ENCODE assay signal across 27 mouse cellular contexts in genomic region chr17:35167794-35168193, GRCm38 (mm10). TPM values are rescaled to one million over a fixed set of nuclear protein-coding genes. Genes with fewer than 3 reads are reported as not detected.
A peak's percentile ranks its signal among the peaks of the same experiment; 100 is the strongest.
DNase-seq lines count a peak whose midpoint lies in the region; ATAC-seq lines count a peak whose summit lies in the region.
"Had no signal": no experiment of that assay in that cellular context is flagged by ENCODE, and none has a peak within 500 bp of the region (broad histone marks: within the 10 kb centered on the region; RNA-seq: fewer than 3 reads in every experiment).

No protein-coding gene starts in this region.

- 92% methylated on average over 7 of the region's 7 CpGs for WGBS in hindbrain, embryonic 10.5 days
- WGBS in hindbrain, embryonic 13.5 days, result 90% methylated on average over 7 of the region's 7 CpGs
- 90% methylated on average over 7 of the region's 7 CpGs for WGBS in midbrain, embryonic 10.5 days
- WGBS in midbrain, embryonic 16.5 days, result 88% methylated on average over 7 of the region's 7 CpGs
- 87% methylated on average over 7 of the region's 7 CpGs for WGBS in embryonic facial prominence, embryonic 10.5 days

- H3K9me3 ChIP-seq in hindbrain, embryonic 10.5 days, result no peaks in the 10 kb centered on the region
- no peaks in the 10 kb centered on the region for H3K9me3 ChIP-seq in hindbrain, embryonic 13.5 days
- no peaks in the 10 kb centered on the region for H3K9me3 ChIP-seq in midbrain, embryonic 10.5 days (replicated peaks)
- H3K9me3 ChIP-seq in midbrain, embryonic 16.5 days (replicated peaks; ENCODE audit: control insufficient read depth, low read length, poor library complexity, severe bottlenecking), result no peaks in the 10 kb centered on the region
- no peaks in the 10 kb centered on the region for H3K9me3 ChIP-seq in embryonic facial prominence, embryonic 10.5 days
- H3K9me3 ChIP-seq: forebrain, embryonic 10.5 days; forebrain, embryonic 13.5 days; G1E had no signal

- H3K4me2 ChIP-seq in hindbrain, embryonic 13.5 days, result no peak overlapping the region
- H3K4me2 ChIP-seq in midbrain, embryonic 16.5 days (ENCODE audit: low read length), result no peak overlapping the region
- H3K4me2 ChIP-seq: forebrain, embryonic 13.5 days; heart, embryonic 11.5 days; hindbrain, embryonic 14.5 days had no signal

- no peak for ATAC-seq in hindbrain, embryonic 13.5 days (ENCODE audit: low FRiP score)
- no peak for ATAC-seq in midbrain, embryonic 16.5 days
- ATAC-seq: forebrain, embryonic 13.5 days; forebrain, embryonic 16.5 days; hindbrain, postnatal 0 days; inflammation-experienced regulatory T-cells, adult 6 months; intestine, embryonic 16.5 days; Patski had no signal

- peaks cover 2% of the 10 kb centered on the region for H3K36me3 ChIP-seq in hindbrain, embryonic 10.5 days
- H3K36me3 ChIP-seq in hindbrain, embryonic 13.5 days, result no peaks in the 10 kb centered on the region
- peaks cover 6% of the 10 kb centered on the region for H3K36me3 ChIP-seq in midbrain, embryonic 10.5 days
- no peaks in the 10 kb centered on the region for H3K36me3 ChIP-seq in midbrain, embryonic 16.5 days (ENCODE audit: control insufficient read depth, insufficient read depth, low read length)
- H3K36me3 ChIP-seq in embryonic facial prominence, embryonic 10.5 days (replicated peaks), result peaks cover 2% of the 10 kb centered on the region

- DNase-seq in cerebellum, adult 9-10 months, result peak; percentile 46
- no peak for DNase-seq in cerebellum, postnatal 10 days
- no peak for DNase-seq in hindbrain, embryonic 10.5 days (ENCODE audit: low spot score)
- no peak for DNase-seq in midbrain, embryonic 10.5 days (ENCODE audit: low spot score)
- no peak for DNase-seq in embryonic facial prominence, embryonic 10.5 days (ENCODE audit: low spot score)
- DNase-seq: adrenal gland, postnatal 10 days; adrenal gland, postnatal 36 days; B cell, adult 2 months; cerebellum, adult 11 months; cerebellum, adult 2 months; cerebellum, postnatal 36 days; embryo, embryonic 11 days; gastrocnemius, postnatal 25 days; heart, adult 2 months had no signal

- H3K9ac ChIP-seq in hindbrain, embryonic 13.5 days, result no peak overlapping the region; the same call in 1 of the 2 replicates
- H3K9ac ChIP-seq in midbrain, embryonic 16.5 days (ENCODE audit: low read depth, low read length), result no peak overlapping the region
- H3K9ac ChIP-seq: forebrain, embryonic 13.5 days had no signal

- peaks cover 17% of the 10 kb centered on the region for H3K4me1 ChIP-seq in hindbrain, embryonic 10.5 days (replicated peaks)
- peaks cover 23% of the 10 kb centered on the region for H3K4me1 ChIP-seq in hindbrain, embryonic 13.5 days (replicated peaks)
- peaks cover 18% of the 10 kb centered on the region for H3K4me1 ChIP-seq in midbrain, embryonic 10.5 days
- H3K4me1 ChIP-seq in midbrain, embryonic 16.5 days (ENCODE audit: control insufficient read depth, insufficient read depth, low read length), result peaks cover 16% of the 10 kb centered on the region
- H3K4me1 ChIP-seq in embryonic facial prominence, embryonic 10.5 days, result peaks cover 20% of the 10 kb centered on the region

- H3K4me3 ChIP-seq in hindbrain, embryonic 10.5 days, result 0 out of 2 replicates have a peak overlapping the region, but pooled peaks have one; percentile 0
- H3K4me3 ChIP-seq in hindbrain, embryonic 13.5 days, result no peak overlapping the region
- no peak overlapping the region for H3K4me3 ChIP-seq in midbrain, embryonic 10.5 days
- no peak overlapping the region for H3K4me3 ChIP-seq in midbrain, embryonic 16.5 days (ENCODE audit: low read depth, low read length)
- H3K4me3 ChIP-seq in embryonic facial prominence, embryonic 10.5 days, result no peak overlapping the region
- H3K4me3 ChIP-seq: forebrain, embryonic 10.5 days; forebrain, embryonic 13.5 days; heart, adult 2 months had no signal

- no peak overlapping the region for H3K27ac ChIP-seq in hindbrain, embryonic 10.5 days
- H3K27ac ChIP-seq in hindbrain, embryonic 13.5 days, result no peak overlapping the region
- peak overlapping the region; percentile 28; the same call in 1 of the 2 replicates for H3K27ac ChIP-seq in midbrain, embryonic 10.5 days (replicated peaks)
- H3K27ac ChIP-seq in midbrain, embryonic 16.5 days (ENCODE audit: low read length), result no peak overlapping the region
- H3K27ac ChIP-seq in embryonic facial prominence, embryonic 10.5 days (replicated peaks), result no peak overlapping the region
- H3K27ac ChIP-seq: forebrain, embryonic 10.5 days; forebrain, embryonic 13.5 days; heart, adult 2 months; hindbrain, embryonic 14.5 days; hindbrain, postnatal 0 days had no signal

- no peaks in the 10 kb centered on the region; the same call in 1 of the 2 replicates for H3K27me3 ChIP-seq in hindbrain, embryonic 10.5 days (ENCODE audit: insufficient read depth, poor library complexity, severe bottlenecking)
- H3K27me3 ChIP-seq in hindbrain, embryonic 13.5 days, result no peaks in the 10 kb centered on the region
- no peaks in the 10 kb centered on the region for H3K27me3 ChIP-seq in midbrain, embryonic 10.5 days (ENCODE audit: low read depth, poor library complexity, severe bottlenecking)
- no peaks in the 10 kb centered on the region for H3K27me3 ChIP-seq in midbrain, embryonic 16.5 days (ENCODE audit: control insufficient read depth, insufficient read depth, low read depth, low read length)
- H3K27me3 ChIP-seq in embryonic facial prominence, embryonic 10.5 days (replicated peaks; ENCODE audit: low read depth, poor library complexity, severe bottlenecking), result no peaks in the 10 kb centered on the region
- H3K27me3 ChIP-seq: CH12.LX; forebrain, embryonic 13.5 days; Patski had no signal

RNA-seq across cellular contexts. Expression of gene Prrc2a, which starts 3.1 kb away (rescaled TPM):
- polyA plus RNA-seq in hindbrain, embryonic 10.5 days (2016; fragmentation: Nextera tagmentation; extraction: Ambion mirVana), result 193 and 221 TPM in 2 replicates
- polyA plus RNA-seq in hindbrain, embryonic 13.5 days (2015; fragmentation: Nextera tagmentation; extraction: Ambion mirVana), result 181 and 196 TPM in 2 replicates
- 173 and 198 TPM in 2 replicates for polyA plus RNA-seq in midbrain, embryonic 10.5 days (2016; fragmentation: Nextera tagmentation; extraction: Ambion mirVana)
- polyA plus RNA-seq in midbrain, embryonic 16.5 days (2015; fragmentation: Nextera tagmentation; extraction: Ambion mirVana), result 148 and 167 TPM in 2 replicates
- 203 and 205 TPM in 2 replicates for polyA plus RNA-seq in embryonic facial prominence, embryonic 10.5 days (2016; fragmentation: Nextera tagmentation; extraction: Ambion mirVana)

RNA-seq across cellular contexts. Expression of gene Aif1, which starts 8.1 kb away (rescaled TPM):
- 4.2 and 6.5 TPM in 2 replicates for polyA plus RNA-seq in hindbrain, embryonic 10.5 days (2016; fragmentation: Nextera tagmentation; extraction: Ambion mirVana)
- polyA plus RNA-seq in hindbrain, embryonic 13.5 days (2015; fragmentation: Nextera tagmentation; extraction: Ambion mirVana), result 8.7 and 11.6 TPM in 2 replicates
- polyA plus RNA-seq in midbrain, embryonic 10.5 days (2016; fragmentation: Nextera tagmentation; extraction: Ambion mirVana), result 4.0 and 5.8 TPM in 2 replicates
- 6.2 and 6.9 TPM in 2 replicates for polyA plus RNA-seq in midbrain, embryonic 16.5 days (2015; fragmentation: Nextera tagmentation; extraction: Ambion mirVana)
- polyA plus RNA-seq in embryonic facial prominence, embryonic 10.5 days (2016; fragmentation: Nextera tagmentation; extraction: Ambion mirVana), result 2.9 and 3.9 TPM in 2 replicates

RNA-seq across cellular contexts. Expression of gene Lst1, which starts 20.4 kb away (rescaled TPM):
- 4.8 and 11.9 TPM in 2 replicates for polyA plus RNA-seq in hindbrain, embryonic 10.5 days (2016; fragmentation: Nextera tagmentation; extraction: Ambion mirVana)
- polyA plus RNA-seq in hindbrain, embryonic 13.5 days (2015; fragmentation: Nextera tagmentation; extraction: Ambion mirVana), result 6.8 and 8.9 TPM in 2 replicates
- 5.0 and 8.3 TPM in 2 replicates for polyA plus RNA-seq in midbrain, embryonic 10.5 days (2016; fragmentation: Nextera tagmentation; extraction: Ambion mirVana)
- polyA plus RNA-seq in midbrain, embryonic 16.5 days (2015; fragmentation: Nextera tagmentation; extraction: Ambion mirVana), result 4.7 and 5.9 TPM in 2 replicates
- polyA plus RNA-seq in embryonic facial prominence, embryonic 10.5 days (2016; fragmentation: Nextera tagmentation; extraction: Ambion mirVana), result 2.6 and 6.9 TPM in 2 replicates
- polyA plus RNA-seq: Patski had no signal

RNA-seq across cellular contexts. Expression of gene Ltb, which starts 26.4 kb away (rescaled TPM):
- 0.17 and 0.19 TPM in 2 replicates for polyA plus RNA-seq in hindbrain, embryonic 10.5 days (2016; fragmentation: Nextera tagmentation; extraction: Ambion mirVana)
- polyA plus RNA-seq in hindbrain, embryonic 13.5 days (2015; fragmentation: Nextera tagmentation; extraction: Ambion mirVana), result 0.44 and 0.52 TPM in 2 replicates
- polyA plus RNA-seq in midbrain, embryonic 10.5 days (2016; fragmentation: Nextera tagmentation; extraction: Ambion mirVana), result 0.10 TPM in 1 of 2 replicates, not detected in the other
- 0.48 and 0.62 TPM in 2 replicates for polyA plus RNA-seq in midbrain, embryonic 16.5 days (2015; fragmentation: Nextera tagmentation; extraction: Ambion mirVana)
- 0.16 and 0.34 TPM in 2 replicates for polyA plus RNA-seq in embryonic facial prominence, embryonic 10.5 days (2016; fragmentation: Nextera tagmentation; extraction: Ambion mirVana)
- polyA plus RNA-seq: forebrain, embryonic 13.5 days; Patski had no signal

RNA-seq across cellular contexts. Expression of gene Bag6, which starts 32.8 kb away (rescaled TPM):
- polyA plus RNA-seq in hindbrain, embryonic 10.5 days (2016; fragmentation: Nextera tagmentation; extraction: Ambion mirVana), result 70.3 and 77.6 TPM in 2 replicates
- 76.5 and 81.9 TPM in 2 replicates for polyA plus RNA-seq in hindbrain, embryonic 13.5 days (2015; fragmentation: Nextera tagmentation; extraction: Ambion mirVana)
- polyA plus RNA-seq in midbrain, embryonic 10.5 days (2016; fragmentation: Nextera tagmentation; extraction: Ambion mirVana), result 56.6 and 67.4 TPM in 2 replicates
- 70.5 and 75.7 TPM in 2 replicates for polyA plus RNA-seq in midbrain, embryonic 16.5 days (2015; fragmentation: Nextera tagmentation; extraction: Ambion mirVana)
- 73.8 and 77.8 TPM in 2 replicates for polyA plus RNA-seq in embryonic facial prominence, embryonic 10.5 days (2016; fragmentation: Nextera tagmentation; extraction: Ambion mirVana)
